Mouse (Mus musculus): ENCODE measurements around the gene Golt1a. TPM values are rescaled to one million over a fixed set of nuclear protein-coding genes. Genes with fewer than 3 reads are reported as not detected.

Gene Golt1a
- polyA plus RNA-seq, 1 experiment, result not detected

- Histone ChIP-seq H3K79me2 (ENCODE audit: control insufficient read depth, insufficient read depth) (no peaks in the 10 kb centered on the region), H3K36me3 (ENCODE audit: control insufficient read depth, insufficient read depth) (no peaks in the 10 kb centered on the region), H3K4me3 (ENCODE audit: insufficient read depth, poor library complexity, severe bottlenecking) (no peak overlapping the region), H3K27me3 (ENCODE audit: control insufficient read depth, insufficient read depth, insufficient read length) (peaks cover 30% of the 10 kb centered on the region), H3ac (ENCODE audit: control insufficient read depth, insufficient read length, low read depth) (no peak overlapping the region), H3K79me3 (ENCODE audit: low read depth) (no peaks in the 10 kb centered on the region)
- no peak for TF ChIP-seq MAX (IDR thresholded peaks at IDR 0.05)
- peak; percentile 69 for TF ChIP-seq CTCF (IDR thresholded peaks at IDR 0.05; ENCODE audit: control insufficient read depth, insufficient read depth, insufficient read length)
These were observed 2.8 kb upstream of the Golt1a start for GRCm38 (mm10) chr1:133306842-133307241.

GRCm38 (mm10) chr1:133307318-133307717 lies 2.3 kb upstream of the Golt1a start:
- Histone ChIP-seq H3K27me3 (ENCODE audit: control insufficient read depth, insufficient read depth, insufficient read length) (peaks cover 32% of the 10 kb centered on the region), H3K79me3 (ENCODE audit: low read depth) (no peaks in the 10 kb centered on the region), H3K4me3 (ENCODE audit: insufficient read depth, poor library complexity, severe bottlenecking) (no peak overlapping the region), H3K36me3 (ENCODE audit: control insufficient read depth, insufficient read depth) (no peaks in the 10 kb centered on the region), H3K79me2 (ENCODE audit: control insufficient read depth, insufficient read depth) (no peaks in the 10 kb centered on the region), H3ac (ENCODE audit: control insufficient read depth, insufficient read length, low read depth) (no peak overlapping the region)
- TF ChIP-seq MYOD1 (IDR thresholded peaks at IDR 0.05; ENCODE audit: control insufficient read depth, insufficient read length, low read depth) (no peak), FOSL1 (IDR thresholded peaks at IDR 0.05; ENCODE audit: insufficient read depth, low read length, poor library complexity, severe bottlenecking) (no peak), CTCF (IDR thresholded peaks at IDR 0.05; ENCODE audit: control insufficient read depth, insufficient read depth, insufficient read length) (no peak), CEBPB (IDR thresholded peaks at IDR 0.05; ENCODE audit: low read depth) (no peak), MYOG (IDR thresholded peaks at IDR 0.05; ENCODE audit: control insufficient read depth, extremely low read depth, insufficient read length) (no peak), MAX (IDR thresholded peaks at IDR 0.05) (no peak), USF1 (IDR thresholded peaks at IDR 0.05; ENCODE audit: low read depth) (no peak)

- TF ChIP-seq MYOD1 (IDR thresholded peaks at IDR 0.05; ENCODE audit: control insufficient read depth, insufficient read length, low read depth) (no peak), USF1 (IDR thresholded peaks at IDR 0.05; ENCODE audit: low read depth) (no peak), CEBPB (IDR thresholded peaks at IDR 0.05; ENCODE audit: low read depth) (no peak), MYOG (IDR thresholded peaks at IDR 0.05; ENCODE audit: control insufficient read depth, extremely low read depth, insufficient read length) (no peak), FOSL1 (IDR thresholded peaks at IDR 0.05; ENCODE audit: insufficient read depth, low read length, poor library complexity, severe bottlenecking) (no peak), CTCF (IDR thresholded peaks at IDR 0.05; ENCODE audit: control insufficient read depth, insufficient read depth, insufficient read length) (no peak), MAX (IDR thresholded peaks at IDR 0.05) (no peak)
- Histone ChIP-seq H3K79me3 (ENCODE audit: low read depth) (no peaks in the 10 kb centered on the region), H3K36me3 (ENCODE audit: control insufficient read depth, insufficient read depth) (no peaks in the 10 kb centered on the region), H3ac (ENCODE audit: control insufficient read depth, insufficient read length, low read depth) (no peak overlapping the region), H3K79me2 (ENCODE audit: control insufficient read depth, insufficient read depth) (no peaks in the 10 kb centered on the region), H3K27me3 (ENCODE audit: control insufficient read depth, insufficient read depth, insufficient read length) (peaks cover 38% of the 10 kb centered on the region), H3K4me3 (ENCODE audit: insufficient read depth, poor library complexity, severe bottlenecking) (no peak overlapping the region)
These were observed 1.6 kb downstream of the Golt1a start for GRCm38 (mm10) chr1:133311240-133311639.

GRCm38 (mm10) chr1:133311946-133312345 lies 2.3 kb downstream of the Golt1a start:
- Histone ChIP-seq H3K36me3 (ENCODE audit: control insufficient read depth, insufficient read depth) (no peaks in the 10 kb centered on the region), H3K4me3 (ENCODE audit: insufficient read depth, poor library complexity, severe bottlenecking) (no peak overlapping the region), H3ac (ENCODE audit: control insufficient read depth, insufficient read length, low read depth) (no peak overlapping the region), H3K27me3 (ENCODE audit: control insufficient read depth, insufficient read depth, insufficient read length) (peaks cover 38% of the 10 kb centered on the region), H3K79me3 (ENCODE audit: low read depth) (no peaks in the 10 kb centered on the region), H3K79me2 (ENCODE audit: control insufficient read depth, insufficient read depth) (no peaks in the 10 kb centered on the region)
- TF ChIP-seq CTCF (IDR thresholded peaks at IDR 0.05; ENCODE audit: control insufficient read depth, insufficient read depth, insufficient read length), result no peak
- no peak for TF ChIP-seq MAX (IDR thresholded peaks at IDR 0.05)
- no peak for TF ChIP-seq FOSL1 (IDR thresholded peaks at IDR 0.05; ENCODE audit: insufficient read depth, low read length, poor library complexity, severe bottlenecking)
- TF ChIP-seq USF1 (IDR thresholded peaks at IDR 0.05; ENCODE audit: low read depth), result no peak
- TF ChIP-seq MYOD1 (IDR thresholded peaks at IDR 0.05; ENCODE audit: control insufficient read depth, insufficient read length, low read depth), result no peak
- TF ChIP-seq CEBPB (IDR thresholded peaks at IDR 0.05; ENCODE audit: low read depth), result no peak
- TF ChIP-seq MYOG (IDR thresholded peaks at IDR 0.05; ENCODE audit: control insufficient read depth, extremely low read depth, insufficient read length), result no peak

- no peaks in the 10 kb centered on the region for H3K79me2 ChIP-seq (ENCODE audit: control insufficient read depth, insufficient read depth)
These were observed 4.8 kb downstream of the Golt1a start for GRCm38 (mm10) chr1:133314364-133314763.

GRCm38 (mm10) chr1:133315775-133316174 lies 6.2 kb downstream of the Golt1a start:
- H3ac ChIP-seq (ENCODE audit: control insufficient read depth, insufficient read length, low read depth), result no peak overlapping the region
- H3K36me3 ChIP-seq (ENCODE audit: control insufficient read depth, insufficient read depth), result no peaks in the 10 kb centered on the region
- TF ChIP-seq USF1 (IDR thresholded peaks at IDR 0.05; ENCODE audit: low read depth), result no peak
- TF ChIP-seq CEBPB (IDR thresholded peaks at IDR 0.05; ENCODE audit: low read depth), result no peak
- TF ChIP-seq CTCF (IDR thresholded peaks at IDR 0.05; ENCODE audit: control insufficient read depth, insufficient read depth, insufficient read length), result no peak
- TF ChIP-seq MYOD1 (IDR thresholded peaks at IDR 0.05; ENCODE audit: control insufficient read depth, insufficient read length, low read depth), result no peak
- TF ChIP-seq MYOG (IDR thresholded peaks at IDR 0.05; ENCODE audit: control insufficient read depth, extremely low read depth, insufficient read length), result no peak
- no peak for TF ChIP-seq MAX (IDR thresholded peaks at IDR 0.05)
- no peak for TF ChIP-seq FOSL1 (IDR thresholded peaks at IDR 0.05; ENCODE audit: insufficient read depth, low read length, poor library complexity, severe bottlenecking)
- no peak overlapping the region for H3K4me3 ChIP-seq (ENCODE audit: insufficient read depth, poor library complexity, severe bottlenecking)
- H3K79me3 ChIP-seq (ENCODE audit: low read depth), result no peaks in the 10 kb centered on the region
- H3K79me2 ChIP-seq (ENCODE audit: control insufficient read depth, insufficient read depth), result no peaks in the 10 kb centered on the region
- peaks cover 18% of the 10 kb centered on the region for H3K27me3 ChIP-seq (ENCODE audit: control insufficient read depth, insufficient read depth, insufficient read length)

More at GRCm38 (mm10) chr1:133314364-133314763, 4.8 kb downstream of the Golt1a start:
- TF ChIP-seq CEBPB (IDR thresholded peaks at IDR 0.05; ENCODE audit: low read depth) (no peak), MAX (IDR thresholded peaks at IDR 0.05) (no peak), CTCF (IDR thresholded peaks at IDR 0.05; ENCODE audit: control insufficient read depth, insufficient read depth, insufficient read length) (peak; percentile 22)
- H3K36me3 ChIP-seq (ENCODE audit: control insufficient read depth, insufficient read depth), result no peaks in the 10 kb centered on the region
- H3K27me3 ChIP-seq (ENCODE audit: control insufficient read depth, insufficient read depth, insufficient read length), result peaks cover 32% of the 10 kb centered on the region
- H3ac ChIP-seq (ENCODE audit: control insufficient read depth, insufficient read length, low read depth), result no peak overlapping the region
- H3K79me3 ChIP-seq (ENCODE audit: low read depth), result no peaks in the 10 kb centered on the region
- no peak overlapping the region for H3K4me3 ChIP-seq (ENCODE audit: insufficient read depth, poor library complexity, severe bottlenecking)
